Mouse (Mus musculus) kidney, postnatal 25 days (tissue): ENCODE data around the gene Mapk8ip1.

Source experiments
- DNase-seq, 2 experiments: peaks; one replicate each; pipeline ENCODE4 v3.0.0; 2021; ENCODE audit warnings: mixed read lengths in 2 of 2

Gene Mapk8ip1

DNA sequence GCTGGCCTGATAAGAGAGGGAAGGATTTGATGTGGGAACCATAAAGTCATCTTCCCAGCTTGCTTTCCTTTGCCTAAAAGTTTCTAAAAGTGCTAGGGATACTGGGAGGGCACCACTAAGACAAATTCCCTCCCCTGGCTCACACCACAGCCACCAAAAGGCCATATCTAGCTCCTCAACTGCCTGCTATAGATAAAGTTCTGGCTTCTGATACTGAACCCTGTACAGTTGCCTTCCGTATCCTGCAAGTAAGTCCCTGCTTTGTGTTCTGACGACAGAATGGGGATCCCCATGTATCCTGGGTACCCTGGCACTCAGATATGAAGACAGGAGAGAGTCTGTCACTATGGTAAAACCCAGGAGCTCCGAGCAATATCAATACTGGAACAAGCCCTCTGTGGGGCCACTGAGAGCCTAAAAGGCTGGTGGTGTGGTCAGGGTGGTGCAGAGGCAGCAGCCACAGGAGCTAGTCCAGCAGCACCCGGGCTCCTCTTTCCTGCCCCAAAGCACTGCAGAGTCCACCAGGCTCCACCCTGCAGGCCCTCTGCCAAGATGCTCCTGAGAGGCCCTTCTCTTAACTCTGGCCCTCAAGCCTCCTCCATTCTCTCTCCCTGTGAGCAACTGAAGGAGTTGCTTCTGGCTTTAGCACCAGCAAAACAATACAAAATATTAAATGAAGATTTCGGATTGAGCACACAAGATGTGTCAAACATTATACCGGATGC, 10.7 kb downstream of the Mapk8ip1 start:
- DNase-seq: peak; percentile 48 to 67

DNA sequence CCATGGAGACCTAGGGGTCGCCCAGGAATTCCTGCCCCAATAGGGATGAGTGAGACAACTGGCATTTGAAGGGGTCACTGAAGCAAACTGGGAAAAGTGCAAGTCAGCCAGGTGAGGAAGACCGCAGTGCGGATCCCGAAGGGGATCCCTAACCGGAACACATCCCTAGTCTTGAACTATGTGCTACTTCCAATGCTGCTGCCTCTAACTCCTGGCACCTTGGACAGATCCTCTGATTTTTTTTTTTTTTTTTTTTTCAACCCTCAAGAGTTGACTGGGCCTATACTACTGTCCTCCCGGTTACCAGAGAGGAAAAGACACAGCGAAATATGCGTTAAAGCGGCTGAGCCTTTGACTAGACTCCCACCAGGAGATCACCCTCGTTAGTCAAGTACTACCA, 11.4 kb downstream of the Mapk8ip1 start:
- DNase-seq: no peak

DNA sequence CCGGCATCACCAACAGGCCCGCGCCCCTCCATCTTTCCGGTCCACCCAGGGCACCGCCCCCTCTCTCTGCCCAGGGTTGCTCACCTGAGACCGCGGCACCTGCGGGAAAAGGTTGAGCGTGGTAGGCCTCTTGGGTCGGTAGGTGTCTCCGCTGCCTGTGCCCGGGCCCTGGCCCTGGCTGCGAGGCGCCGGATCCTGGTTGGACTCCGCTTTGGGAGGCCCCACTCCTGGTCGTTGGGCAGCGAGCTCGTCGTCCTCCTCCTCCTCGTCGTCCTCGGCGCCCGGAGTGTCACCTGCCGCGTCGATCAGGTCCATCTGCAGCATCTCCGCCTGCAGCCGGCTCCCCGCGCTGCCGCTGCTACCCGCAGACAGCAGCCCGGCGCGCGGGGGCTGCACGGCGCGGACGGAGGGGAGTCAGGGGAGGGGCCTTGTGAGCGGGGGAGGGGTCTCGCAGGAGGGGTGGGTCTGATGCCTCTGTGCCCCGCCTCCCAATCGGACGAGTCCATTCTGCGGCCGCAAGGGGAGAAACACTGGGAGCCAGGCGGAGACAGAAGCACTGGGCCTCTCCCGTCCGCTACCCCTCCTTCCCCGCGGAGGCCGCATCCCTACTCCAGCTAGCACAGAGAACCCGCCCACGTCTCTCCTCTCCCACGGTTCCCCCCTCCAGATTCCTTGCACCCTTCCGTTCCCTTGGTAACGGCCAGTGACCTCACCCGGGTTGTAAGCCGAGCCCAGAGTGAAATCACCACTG, 12.0 kb downstream of the Mapk8ip1 start:
- DNase-seq: peak; percentile 83 to 94

DNA sequence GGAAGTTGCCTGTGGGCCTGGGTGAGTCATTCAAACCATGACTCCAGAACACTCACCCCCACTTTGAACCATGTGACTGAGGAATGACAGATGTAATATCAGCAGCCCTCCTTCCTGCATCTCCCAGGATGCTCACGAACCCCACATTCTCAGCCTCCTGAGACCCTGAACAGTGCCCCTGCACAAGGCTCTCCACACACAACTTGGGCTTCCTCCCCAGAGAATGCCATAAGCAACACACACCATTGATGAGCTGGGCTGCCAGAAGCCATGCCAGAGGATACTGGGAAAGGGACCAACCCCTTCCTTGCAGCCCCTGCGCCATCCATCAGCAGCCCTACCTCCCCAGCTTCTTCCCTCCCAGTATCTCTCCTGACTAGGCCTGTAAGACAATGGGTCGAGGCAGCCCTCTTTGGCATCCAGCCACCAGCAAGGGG, 13.0 kb downstream of the Mapk8ip1 start:
- DNase-seq: no peak

DNA sequence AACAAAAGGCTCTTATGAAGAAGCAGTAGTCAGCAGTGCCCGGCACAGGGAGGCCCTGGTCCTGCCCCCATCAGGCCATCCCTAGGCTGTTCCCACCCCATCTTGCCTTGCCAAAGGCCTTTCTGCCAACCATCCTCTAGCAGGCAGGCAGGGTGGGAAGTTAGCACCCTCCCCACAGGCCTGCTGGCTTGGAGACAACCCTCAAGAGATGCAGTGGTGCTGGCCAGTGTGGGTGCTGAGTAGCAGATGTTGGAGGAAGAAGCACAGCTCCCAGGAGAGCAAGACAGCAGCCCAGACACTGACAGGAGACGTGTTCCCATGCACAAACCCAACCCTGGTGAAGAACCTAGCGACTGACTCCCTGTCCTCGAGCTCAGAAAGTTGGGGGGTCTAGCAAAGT, 13.4 kb downstream of the Mapk8ip1 start:
- no peak for DNase-seq

DNA sequence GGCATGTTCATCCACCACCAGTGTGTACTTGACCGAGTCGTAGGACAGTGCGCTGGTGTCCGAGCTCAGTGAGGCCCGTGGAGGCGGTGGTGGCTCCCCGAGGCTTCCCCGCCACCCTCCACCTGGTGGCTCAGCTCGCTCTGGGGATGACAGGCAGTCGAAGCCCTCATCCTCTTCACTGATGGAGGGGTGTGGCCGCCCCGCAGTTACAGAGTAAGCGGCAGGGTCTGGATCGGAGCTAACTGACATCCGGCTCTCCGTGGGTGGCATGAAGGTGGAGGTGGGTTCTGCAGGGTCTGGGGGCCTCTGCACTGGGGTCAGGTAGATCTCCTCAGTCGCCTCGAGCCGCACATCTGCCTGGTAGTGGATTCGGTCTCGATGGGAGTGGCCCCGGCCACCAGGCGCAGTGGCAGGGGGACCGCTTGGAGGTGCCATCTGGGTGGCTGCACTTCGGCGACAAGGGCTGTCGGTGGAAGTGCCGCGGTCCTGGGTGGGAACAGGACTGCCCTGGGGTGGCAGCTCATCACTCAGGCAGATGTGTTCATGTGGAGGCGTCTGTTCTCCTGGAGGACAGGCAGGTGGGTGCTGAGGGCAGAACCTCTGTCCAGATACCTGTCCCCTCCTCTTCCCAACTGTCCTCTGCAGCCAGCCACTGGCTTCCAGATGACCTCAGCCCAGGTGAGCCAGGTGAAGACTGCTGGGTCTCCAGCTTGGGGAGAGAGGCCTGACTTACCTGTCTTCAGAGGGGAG, 14.1 kb downstream of the Mapk8ip1 start:
- no peak for DNase-seq

DNA sequence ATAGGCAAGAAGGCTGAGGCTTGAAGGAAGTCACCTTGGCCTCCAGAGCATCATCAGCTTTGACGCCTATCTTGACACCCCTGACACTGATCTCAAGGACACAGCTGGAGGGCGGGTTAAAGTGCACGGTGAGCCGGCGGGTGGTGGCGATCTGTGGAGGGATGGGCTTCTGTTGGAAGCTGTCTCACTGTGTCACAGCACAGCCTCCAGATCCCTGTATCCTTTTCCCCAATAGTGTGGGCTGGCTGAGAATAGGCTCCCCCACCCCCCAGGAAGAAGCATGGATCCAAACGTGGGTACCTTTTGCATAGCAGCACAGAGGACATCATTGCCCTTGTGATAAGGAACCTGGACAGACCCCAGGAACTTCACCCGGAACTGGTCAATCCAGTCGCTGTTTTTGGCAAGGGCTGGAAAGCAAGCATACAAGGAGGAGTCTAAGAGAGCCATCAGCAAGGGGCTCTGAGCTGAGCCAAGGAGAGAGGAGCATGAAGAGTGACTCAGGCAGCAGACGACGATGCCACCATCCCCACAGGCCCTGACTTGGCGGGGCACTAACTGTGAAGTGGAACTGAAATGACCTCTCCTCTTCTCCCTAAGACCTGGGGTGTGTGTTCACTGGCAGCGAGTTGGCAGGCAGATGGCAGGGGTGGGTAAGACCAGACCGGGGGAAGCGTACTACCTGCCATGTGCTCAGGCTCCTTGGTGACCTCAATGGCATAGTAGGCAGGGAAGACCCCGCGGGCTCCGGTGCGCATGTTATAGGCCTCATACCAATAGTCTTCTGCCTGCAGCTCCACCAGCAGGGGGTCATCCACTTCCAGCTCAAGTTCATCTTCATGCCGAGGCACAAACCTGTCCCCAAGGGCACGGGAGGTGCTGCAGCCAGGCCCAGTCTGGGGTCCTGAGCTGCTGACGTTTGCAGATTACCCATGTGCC, 15.7 kb downstream of the Mapk8ip1 start:
- DNase-seq: no peak

DNA sequence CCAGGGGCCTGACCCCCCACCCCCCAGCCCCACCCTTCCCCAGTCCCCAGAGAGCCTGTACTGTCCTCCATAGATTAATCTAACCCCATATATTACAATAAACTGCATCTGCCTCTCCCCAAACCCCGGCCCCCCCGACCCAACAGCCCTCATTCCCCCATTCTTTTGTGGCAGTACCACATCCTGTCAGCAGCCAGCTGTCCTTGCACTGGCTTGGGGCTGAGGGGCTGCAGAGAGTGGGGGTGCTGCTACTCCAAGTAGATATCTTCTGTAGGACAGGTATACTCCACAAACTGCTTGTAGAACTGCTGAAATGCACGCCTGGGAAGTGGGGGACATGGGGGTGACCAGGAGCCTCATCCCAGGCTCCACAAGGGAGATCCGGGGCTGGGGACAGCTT, 17.0 kb downstream of the Mapk8ip1 start:
- no peak for DNase-seq

DNA sequence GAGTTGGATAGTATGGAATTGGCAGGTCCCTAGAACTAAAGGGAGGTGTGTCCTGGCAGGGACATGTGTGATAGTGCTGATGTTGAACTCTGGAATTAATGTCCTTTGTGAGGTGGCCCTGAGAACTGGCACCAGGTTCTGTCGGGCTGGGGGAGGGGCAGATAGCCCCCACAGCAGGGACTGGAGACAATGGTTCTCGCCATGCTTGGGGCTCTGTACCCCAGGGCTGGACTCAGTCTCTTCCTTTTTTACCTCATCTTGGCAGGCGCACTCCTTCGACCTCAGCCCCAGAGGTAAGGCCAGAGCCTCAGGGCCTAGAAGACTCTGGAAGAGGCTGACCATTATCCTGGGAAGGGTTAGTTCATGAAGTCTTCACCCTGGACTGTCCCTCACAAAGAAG, 18.3 kb downstream of the Mapk8ip1 start:
- no peak for DNase-seq

DNA sequence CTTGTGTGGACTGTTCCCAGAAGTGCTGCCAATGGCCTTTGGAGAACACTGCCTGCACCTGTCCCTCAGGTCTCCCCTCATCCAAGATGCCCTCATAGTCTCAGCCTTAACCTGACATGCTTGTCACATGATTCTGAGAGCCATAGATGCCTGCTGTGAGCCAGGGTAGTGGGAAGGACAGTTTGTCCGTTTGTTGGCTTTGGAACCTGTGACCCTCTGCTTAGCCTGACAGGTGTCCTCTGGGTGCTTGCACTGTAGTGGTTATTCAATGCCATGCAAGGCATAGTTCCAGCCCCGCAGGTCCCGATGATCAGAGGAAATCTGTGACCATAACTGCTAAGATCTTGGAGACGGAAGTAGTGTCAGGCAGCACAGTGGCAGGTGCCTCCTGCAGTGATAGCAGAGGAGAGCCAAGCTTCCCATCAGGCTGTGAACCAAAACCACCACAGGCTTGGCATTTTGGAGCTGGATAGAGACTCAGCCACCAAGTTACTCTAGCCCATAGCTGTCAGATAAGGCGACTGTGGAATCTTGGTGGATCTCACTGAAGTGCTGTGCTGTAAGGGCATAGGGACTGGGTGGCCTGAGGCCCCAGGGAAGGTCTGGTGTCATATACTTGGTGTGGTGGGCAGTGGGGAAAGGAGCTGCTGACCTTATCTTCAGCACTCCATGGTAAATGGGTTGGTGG, 19.0 kb downstream of the Mapk8ip1 start, which contains the start of gene 1700029I15Rik:
1700029I15Rik (plus strand) TSS at position 638 of the 688 bp plus-strand sequence.
- DNase-seq: no peak

DNA sequence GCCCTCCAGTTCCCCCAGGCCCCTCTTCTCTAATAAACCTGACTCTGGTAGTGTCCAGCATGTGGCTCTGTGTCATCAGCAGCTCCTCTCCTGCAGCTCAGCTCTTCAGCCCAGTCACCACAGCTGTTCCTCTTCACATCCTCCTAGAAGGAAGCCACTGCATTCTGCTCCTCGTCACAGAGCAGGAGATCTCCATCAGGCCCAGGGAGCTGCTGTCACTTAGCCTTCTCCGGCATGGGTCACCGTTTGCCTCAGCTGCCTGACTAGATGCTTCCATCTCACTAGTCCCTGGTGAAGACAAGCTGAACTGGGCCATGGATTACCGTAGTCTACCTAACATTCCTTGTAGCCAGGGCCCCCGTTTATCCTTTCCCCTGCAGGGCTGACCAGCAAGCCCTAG, 19.9 kb downstream of the Mapk8ip1 start:
- DNase-seq: peak in 1 of 2 experiments; percentile 40

DNA sequence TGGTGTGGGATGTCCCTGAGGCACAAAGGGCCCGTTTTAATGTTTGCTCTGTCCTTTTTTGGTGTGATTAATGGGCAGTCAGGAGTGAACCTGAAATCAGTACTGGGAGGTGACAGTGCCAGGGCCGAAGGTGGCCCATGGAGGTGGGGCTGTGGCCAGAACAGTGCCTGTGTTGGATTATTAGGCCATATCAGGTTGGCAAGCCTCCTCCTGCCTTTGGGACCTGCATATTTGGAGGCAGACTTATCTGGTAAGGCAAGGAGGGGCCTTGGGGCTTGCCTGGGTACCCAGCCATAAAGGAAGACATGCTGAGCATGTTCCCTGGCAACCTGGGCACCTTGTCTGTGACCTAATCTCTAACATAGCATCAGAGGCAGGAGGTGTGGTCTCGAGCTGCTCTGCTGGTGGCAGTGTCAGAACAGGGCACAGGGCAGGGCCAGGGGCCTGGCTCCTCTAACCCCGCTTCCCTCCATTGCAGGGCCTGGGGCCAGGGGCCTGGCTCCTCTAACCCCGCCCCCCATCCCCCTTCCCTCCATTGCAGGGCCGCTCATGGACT, 20.5 kb downstream of the Mapk8ip1 start:
- DNase-seq: peak in 1 of 2 experiments; percentile 33

DNA sequence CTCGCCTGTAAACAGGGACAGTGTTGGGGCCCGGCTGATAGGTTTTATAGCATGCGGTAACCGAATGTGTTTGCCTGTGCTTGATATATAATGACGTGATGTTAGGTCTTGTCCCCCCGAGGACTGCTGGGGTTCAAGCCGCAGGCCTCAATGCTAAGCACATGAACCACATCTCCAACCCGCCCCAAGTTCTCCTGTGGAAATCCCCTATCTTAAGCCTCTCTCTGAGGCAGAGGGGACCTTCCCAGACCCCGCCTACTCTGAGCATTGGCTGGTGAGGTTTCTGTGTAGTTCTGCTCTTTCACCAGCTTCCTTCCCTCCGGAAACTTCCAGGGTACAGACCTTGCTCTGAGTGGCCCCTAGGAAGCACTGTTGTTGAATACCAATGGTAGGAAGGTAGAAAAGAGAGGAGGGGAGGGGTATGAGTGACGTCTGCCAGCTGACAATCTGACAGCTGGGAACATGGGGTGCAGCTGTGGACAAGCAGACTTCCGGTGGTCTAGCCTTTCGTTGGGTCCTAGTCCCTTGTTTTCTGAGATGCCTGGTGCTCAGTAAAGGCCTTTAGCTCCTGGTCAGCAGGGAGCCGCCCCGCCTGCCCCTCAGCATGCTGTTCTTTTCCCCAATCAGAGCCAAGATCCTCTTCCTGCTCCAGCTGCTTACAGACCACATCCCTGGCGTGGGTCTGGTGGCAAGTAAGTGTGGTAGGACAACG, 21.1 kb downstream of the Mapk8ip1 start:
- peak in 1 of 2 experiments; percentile 36 for DNase-seq

DNA sequence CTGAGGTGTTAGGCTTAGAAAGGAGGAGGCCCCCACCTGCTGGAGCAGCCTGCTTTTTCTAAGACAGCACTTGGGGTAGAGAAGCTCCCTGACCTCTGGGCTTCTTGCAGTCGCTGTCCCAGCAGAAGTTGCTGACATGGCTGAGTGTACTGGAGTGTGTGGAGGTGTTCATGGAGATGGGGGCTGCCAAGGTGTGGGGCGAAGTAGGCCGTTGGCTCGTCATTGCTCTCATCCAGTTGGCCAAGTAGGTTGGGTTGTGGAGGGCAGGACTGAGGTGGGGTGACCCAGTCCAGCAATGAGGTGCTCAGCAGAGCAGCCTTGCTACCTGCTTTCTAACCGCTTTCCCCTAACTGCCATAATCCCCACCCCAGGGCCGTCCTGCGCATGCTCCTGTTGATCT, 23.7 kb downstream of the Mapk8ip1 start:
- peak in 1 of 2 experiments; percentile 46 for DNase-seq

DNA sequence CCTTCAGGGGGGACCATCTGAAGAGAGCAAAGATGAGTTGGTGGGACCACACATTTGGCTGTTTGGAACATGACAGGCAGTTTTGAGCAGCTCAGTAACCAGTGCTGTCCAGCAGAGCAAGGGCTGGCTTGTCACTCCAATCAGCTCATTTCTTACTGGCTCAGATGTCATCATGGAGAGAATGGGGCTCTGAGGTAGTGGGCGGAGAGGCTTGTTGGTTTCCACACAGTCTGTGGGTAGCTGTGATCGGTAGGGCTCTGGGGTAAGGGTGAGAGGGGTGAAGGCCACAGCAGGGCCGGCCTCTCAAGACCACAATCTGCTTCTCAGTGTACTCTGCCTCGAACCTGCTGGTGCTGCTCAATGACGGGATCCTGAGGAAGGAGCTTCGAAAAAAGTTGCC, 24.8 kb downstream of the Mapk8ip1 start:
- DNase-seq: no peak

DNA sequence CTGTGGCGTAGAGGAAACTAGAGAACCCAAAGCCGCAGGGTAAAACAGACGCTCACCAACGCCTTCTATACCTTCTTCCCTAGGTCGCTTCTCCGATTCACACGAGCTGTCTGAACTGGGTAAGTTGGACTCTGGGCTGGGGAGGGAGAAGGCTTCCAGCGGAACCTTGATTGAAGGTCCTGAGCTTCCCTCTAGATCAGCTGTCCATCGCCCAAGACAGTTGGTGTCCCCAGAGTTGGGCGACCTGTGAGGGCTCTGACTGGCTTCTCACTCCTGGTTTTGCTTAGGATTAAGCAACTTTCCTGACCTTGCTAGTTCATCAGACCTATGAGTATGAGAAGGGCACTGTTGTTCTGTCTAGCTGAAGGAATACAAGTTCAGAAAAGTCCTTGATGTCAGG, 25.3 kb downstream of the Mapk8ip1 start:
- DNase-seq: peak in 1 of 2 experiments; percentile 42

DNA sequence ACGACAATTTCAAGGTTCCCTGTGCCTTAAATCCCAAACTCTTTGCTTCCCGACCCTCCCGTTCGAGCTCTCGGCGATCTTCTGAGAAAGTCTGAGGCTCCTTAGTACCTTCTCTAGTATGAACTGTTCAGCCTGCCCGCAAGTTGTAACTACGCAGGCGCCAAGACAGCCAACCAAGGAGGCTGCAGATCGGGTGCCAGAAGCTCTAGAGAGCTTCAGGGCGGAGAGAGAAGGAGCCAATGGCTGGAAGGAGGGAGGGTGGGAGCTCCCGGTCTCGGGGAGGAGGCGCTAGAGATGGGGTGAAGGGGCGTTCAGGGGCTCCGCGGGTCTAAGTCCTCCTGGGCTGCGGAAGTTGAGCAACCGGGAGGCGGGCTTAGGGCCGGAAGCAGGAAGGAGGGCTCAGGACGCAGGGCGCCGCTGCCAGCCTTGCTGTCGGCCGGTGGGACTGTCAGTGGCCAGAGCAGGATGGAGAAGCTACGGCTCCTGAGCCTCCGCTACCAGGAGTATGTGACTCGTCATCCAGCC, 25.9 kb downstream of the Mapk8ip1 start:
- DNase-seq: peak; percentile 95 to 99

DNA sequence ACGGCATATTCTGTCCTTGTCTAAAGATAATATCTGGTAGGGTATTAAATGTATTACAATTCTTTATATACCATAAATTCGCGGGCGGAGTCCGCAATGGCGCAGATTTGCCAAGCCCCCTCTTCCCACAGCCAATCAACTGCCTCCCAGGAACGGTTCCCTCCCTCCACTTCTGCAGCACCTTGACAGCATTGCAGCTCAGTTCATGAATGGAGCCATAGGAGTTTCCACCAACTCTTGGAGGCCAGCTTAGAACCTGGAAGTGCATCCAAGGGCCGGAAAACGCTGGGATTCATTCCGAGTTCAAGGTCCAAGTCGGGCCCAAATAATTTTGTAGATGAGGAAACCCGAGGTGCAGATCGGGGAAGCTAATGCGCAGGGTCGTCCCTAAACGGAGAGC, 26.5 kb downstream of the Mapk8ip1 start, which contains the start of the genes Pex16 and Large2:
Pex16 (plus strand) TSS at position 163 of the 400 bp plus-strand sequence.
Large2 (minus strand) TSS at position 356 of the 400 bp plus-strand sequence.
- DNase-seq: peak; percentile 44 to 69

DNA sequence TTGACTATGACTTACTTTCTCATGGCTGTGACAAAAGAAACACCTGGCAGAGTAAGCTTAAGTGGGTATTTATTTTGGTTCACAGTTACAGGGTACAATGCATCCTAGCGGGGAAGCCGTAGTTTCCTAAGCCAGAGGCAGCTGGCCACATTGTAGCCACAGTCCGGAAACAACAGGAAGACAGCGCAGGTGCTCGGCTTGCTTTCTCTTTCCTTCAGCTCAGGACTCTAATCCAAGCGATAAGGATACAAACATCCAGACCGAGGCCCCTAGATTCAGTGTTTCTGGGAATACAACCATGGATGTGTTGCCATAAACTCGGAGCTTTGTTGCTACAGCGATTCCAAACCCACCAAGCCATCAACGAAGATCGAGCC, 27.6 kb downstream of the Mapk8ip1 start:
- no peak for DNase-seq
